Mouse (Mus musculus) hindbrain, embryonic 13.5 days (tissue): ENCODE measurements around the gene Chmp2b. TPM values are rescaled to one million over a fixed set of nuclear protein-coding genes. Genes with fewer than 3 reads are reported as not detected.

Experiments
- ATAC-seq: fragments of 200-750 bp; cut with Nextera tagmentation; 2 replicates; pipeline ENCODE4 v1.8.0; 2017; ENCODE audit warnings: moderate TSS enrichment; ENCODE audit not compliant: low FRiP score
- H3K27ac ChIP-seq: fragments of 300-500 bp; sonication (generic); 2 replicates; pipeline ENCODE4 v1.5.1; 2015; ENCODE audit warnings: inconsistent platforms, mild to moderate bottlenecking, moderate library complexity
- H3K27me3 ChIP-seq: fragments of 300-500 bp; sonication (generic); 2 replicates; pipeline ENCODE4 v1.6.1; 2015; ENCODE audit warnings: mild to moderate bottlenecking, inconsistent platforms
- H3K36me3 ChIP-seq: fragments of 300-500 bp; sonication (generic); 2 replicates; pipeline ENCODE4 v1.6.1; 2015; ENCODE audit warnings: mild to moderate bottlenecking, inconsistent platforms
- H3K4me1 ChIP-seq: fragments of 300-500 bp; sonication (generic); replicated peaks from 2 replicates; pipeline ENCODE4 v1.6.1; 2015; ENCODE audit warnings: inconsistent platforms
- H3K4me2 ChIP-seq: fragments of 300-500 bp; sonication (generic); 2 replicates; pipeline ENCODE4 v1.6.1; 2015; ENCODE audit warnings: inconsistent platforms, mild to moderate bottlenecking, moderate library complexity
- H3K4me3 ChIP-seq: fragments of 300-500 bp; sonication (generic); 2 replicates; pipeline ENCODE4 v1.5.1; 2015; ENCODE audit warnings: mild to moderate bottlenecking, inconsistent platforms
- H3K9ac ChIP-seq: fragments of 300-500 bp; sonication (generic); 2 replicates; pipeline ENCODE4 v1.6.1; 2015; ENCODE audit warnings: mild to moderate bottlenecking, inconsistent platforms
- H3K9me3 ChIP-seq: fragments of 300-500 bp; sonication (generic); 2 replicates; pipeline ENCODE4 v1.6.1; 2016; ENCODE audit warnings: inconsistent platforms
- WGBS: fragments of 180-500 bp; shearing (Covaris S2); methylation state at CpG from one replicate; pipeline ENCODE4 v1.1.7; 2015; 5-methylcytosine and 5-hydroxymethylcytosine counted together
- polyA plus RNA-seq: library from polyadenylated mRNA; unstranded; fragments of >200 nt; fragmentation: Nextera tagmentation; extraction: Ambion mirVana; gene quantifications from 2 replicates; pipeline ENCODE4 v1.2.1, GENCODE M21; 2015

The Chmp2b gene
- polyA plus RNA-seq, 1 experiment from 2014 or later = 169 TPM

- H3K27ac ChIP-seq = no peak overlapping the region
- no peaks in the 10 kb centered on the region for H3K27me3 ChIP-seq
- H3K4me2 ChIP-seq = peak overlapping the region; percentile 44
- ATAC-seq = no peak
- peak overlapping the region; percentile 23 for H3K4me3 ChIP-seq
- H3K36me3 ChIP-seq = no peaks in the 10 kb centered on the region
- no peak overlapping the region for H3K9ac ChIP-seq
- H3K4me1 ChIP-seq = peaks cover 13% of the 10 kb centered on the region
- H3K9me3 ChIP-seq = no peaks in the 10 kb centered on the region
- WGBS = 89% methylated on average over 2 of the region's 2 CpGs
These were observed 2.9 kb downstream of the Chmp2b start for GRCm38 (mm10) chr16:65559591-65559990.

- no peak for ATAC-seq
- 70% methylated on average over 5 of the region's 5 CpGs for WGBS
- no peak overlapping the region for H3K4me2 ChIP-seq
These were observed 5.2 kb downstream of the Chmp2b start for GRCm38 (mm10) chr16:65557369-65557768.

GRCm38 (mm10) chr16:65554267-65554666 lies 8.3 kb downstream of the Chmp2b start:
- ATAC-seq = no peak
- Histone ChIP-seq H3K4me1 (0 out of 2 replicates have a peak, but pooled peaks cover 5% of the 10 kb centered on the region), H3K36me3 (peaks cover 3% of the 10 kb centered on the region), H3K9me3 (no peaks in the 10 kb centered on the region), H3K9ac (no peak overlapping the region), H3K27ac (no peak overlapping the region), H3K27me3 (no peaks in the 10 kb centered on the region), H3K4me2 (no peak overlapping the region), H3K4me3 (no peak overlapping the region)
- WGBS = 87% methylated on average over 5 of the region's 5 CpGs

More at GRCm38 (mm10) chr16:65557369-65557768, 5.2 kb downstream of the Chmp2b start:
- H3K36me3 ChIP-seq = no peaks in the 10 kb centered on the region
- H3K4me1 ChIP-seq = peaks cover 13% of the 10 kb centered on the region
- no peak overlapping the region for H3K4me3 ChIP-seq
- H3K9ac ChIP-seq = no peak overlapping the region
- H3K9me3 ChIP-seq = no peaks in the 10 kb centered on the region
- no peaks in the 10 kb centered on the region for H3K27me3 ChIP-seq
- H3K27ac ChIP-seq = no peak overlapping the region

- WGBS = 71% methylated on average over 13 of the region's 13 CpGs
- Histone ChIP-seq H3K27ac (no peak overlapping the region), H3K4me2 (no peak overlapping the region), H3K9me3 (no peaks in the 10 kb centered on the region), H3K4me3 (no peak overlapping the region), H3K27me3 (no peaks in the 10 kb centered on the region), H3K9ac (no peak overlapping the region), H3K4me1 (0 out of 2 replicates have a peak, but pooled peaks cover 5% of the 10 kb centered on the region), H3K36me3 (peaks cover 3% of the 10 kb centered on the region)
- ATAC-seq = peak; percentile 52; the same call in 1 of the 2 replicates
These were observed 11.7 kb downstream of the Chmp2b start for GRCm38 (mm10) chr16:65550814-65551213.

GRCm38 (mm10) chr16:65548960-65549359 lies 13.6 kb downstream of the Chmp2b start:
- Histone ChIP-seq H3K27me3 (no peaks in the 10 kb centered on the region), H3K4me3 (no peak overlapping the region), H3K9ac (no peak overlapping the region), H3K36me3 (peaks cover 13% of the 10 kb centered on the region), H3K9me3 (no peaks in the 10 kb centered on the region), H3K4me1 (0 out of 2 replicates have a peak, but pooled peaks cover under 1% of the 10 kb centered on the region), H3K27ac (no peak overlapping the region), H3K4me2 (no peak overlapping the region)
- no peak for ATAC-seq
- WGBS = 89% methylated on average over 7 of the region's 7 CpGs

GRCm38 (mm10) chr16:65543676-65544293 lies 18.7 kb downstream of the Chmp2b start:
- H3K4me1 ChIP-seq = no peaks in the 10 kb centered on the region
- no peaks in the 10 kb centered on the region for H3K9me3 ChIP-seq
- peaks cover 27% of the 10 kb centered on the region for H3K36me3 ChIP-seq
- ATAC-seq = no peak
- H3K27me3 ChIP-seq = no peaks in the 10 kb centered on the region
- 89% methylated on average over 11 of the region's 11 CpGs for WGBS
- no peak overlapping the region for H3K4me3 ChIP-seq
- H3K27ac ChIP-seq = no peak overlapping the region
- no peak overlapping the region for H3K4me2 ChIP-seq
- H3K9ac ChIP-seq = no peak overlapping the region

- no peaks in the 10 kb centered on the region for H3K4me1 ChIP-seq
- ATAC-seq = no peak
- no peak overlapping the region for H3K27ac ChIP-seq
- H3K9me3 ChIP-seq = no peaks in the 10 kb centered on the region
- 32% methylated on average over 12 of the region's 12 CpGs for WGBS
- no peak overlapping the region for H3K4me2 ChIP-seq
- no peaks in the 10 kb centered on the region for H3K36me3 ChIP-seq
- no peak overlapping the region for H3K4me3 ChIP-seq
- H3K9ac ChIP-seq = no peak overlapping the region
- no peaks in the 10 kb centered on the region for H3K27me3 ChIP-seq
These were observed 29.1 kb downstream of the Chmp2b start for GRCm38 (mm10) chr16:65533315-65533999.

- H3K9me3 ChIP-seq = no peaks in the 10 kb centered on the region
- no peak overlapping the region for H3K4me3 ChIP-seq
- H3K27me3 ChIP-seq = no peaks in the 10 kb centered on the region
- no peak for ATAC-seq
- H3K36me3 ChIP-seq = no peaks in the 10 kb centered on the region
- H3K4me2 ChIP-seq = no peak overlapping the region
- no peak overlapping the region for H3K27ac ChIP-seq
- H3K4me1 ChIP-seq = no peaks in the 10 kb centered on the region
- WGBS = 77% methylated on average over 8 of the region's 8 CpGs
- no peak overlapping the region for H3K9ac ChIP-seq
These were observed 30.9 kb downstream of the Chmp2b start for GRCm38 (mm10) chr16:65531663-65532062.

GRCm38 (mm10) chr16:65529589-65529988 lies 32.9 kb downstream of the Chmp2b start:
- 9% methylated on average over 5 of the region's 5 CpGs for WGBS
- Histone ChIP-seq H3K4me3 (no peak overlapping the region), H3K9ac (no peak overlapping the region)

GRCm38 (mm10) chr16:65526695-65527094 lies 35.8 kb downstream of the Chmp2b start:
- ATAC-seq = no peak
- Histone ChIP-seq H3K27me3 (no peaks in the 10 kb centered on the region), H3K4me2 (no peak overlapping the region), H3K4me3 (no peak overlapping the region), H3K9ac (no peak overlapping the region), H3K4me1 (no peaks in the 10 kb centered on the region), H3K27ac (no peak overlapping the region), H3K9me3 (no peaks in the 10 kb centered on the region), H3K36me3 (no peaks in the 10 kb centered on the region)
- WGBS = 92% methylated on average over 5 of the region's 5 CpGs

More at GRCm38 (mm10) chr16:65529589-65529988, 32.9 kb downstream of the Chmp2b start:
- no peak overlapping the region for H3K27ac ChIP-seq
- no peak for ATAC-seq
- no peaks in the 10 kb centered on the region for H3K27me3 ChIP-seq
- H3K4me1 ChIP-seq = no peaks in the 10 kb centered on the region
- no peaks in the 10 kb centered on the region for H3K36me3 ChIP-seq
- H3K9me3 ChIP-seq = no peaks in the 10 kb centered on the region
- no peak overlapping the region for H3K4me2 ChIP-seq

- H3K36me3 ChIP-seq = no peaks in the 10 kb centered on the region
- no peaks in the 10 kb centered on the region for H3K9me3 ChIP-seq
- H3K27me3 ChIP-seq = no peaks in the 10 kb centered on the region
- ATAC-seq = no peak
- no peaks in the 10 kb centered on the region for H3K4me1 ChIP-seq
- no peak overlapping the region for H3K4me2 ChIP-seq
- H3K4me3 ChIP-seq = no peak overlapping the region
- no peak overlapping the region for H3K27ac ChIP-seq
- H3K9ac ChIP-seq = no peak overlapping the region
- 80% methylated on average over 2 of the region's 2 CpGs for WGBS
These were observed 36.5 kb downstream of the Chmp2b start for GRCm38 (mm10) chr16:65526004-65526403.

- no peaks in the 10 kb centered on the region for H3K27me3 ChIP-seq
- WGBS = 82% methylated on average over 6 of the region's 6 CpGs
These were observed 42.3 kb downstream of the Chmp2b start, which contains the start of gene Pou1f1 for GRCm38 (mm10) chr16:65520211-65520610. Gene Pou1f1, plus strand, starts transcription at chr16:65520511.

GRCm38 (mm10) chr16:65514223-65514622 lies 48.3 kb downstream of the Chmp2b start:
- no peak for ATAC-seq
- WGBS = 78% methylated on average over 7 of the region's 7 CpGs

More at GRCm38 (mm10) chr16:65520211-65520610, 42.3 kb downstream of the Chmp2b start, which contains the start of gene Pou1f1:
- H3K4me3 ChIP-seq = no peak within 1 kb of the TSS
- ATAC-seq = no peak
- no peak within 1 kb of the TSS for H3K27ac ChIP-seq
- no peaks in the 10 kb centered on the region for H3K4me1 ChIP-seq
- H3K9ac ChIP-seq = no peak within 1 kb of the TSS
- no peaks in the 10 kb centered on the region for H3K9me3 ChIP-seq
- H3K36me3 ChIP-seq = no peaks in the 10 kb centered on the region
- H3K4me2 ChIP-seq = no peak within 1 kb of the TSS

More at GRCm38 (mm10) chr16:65514223-65514622, 48.3 kb downstream of the Chmp2b start:
- H3K27me3 ChIP-seq = no peaks in the 10 kb centered on the region
- H3K9me3 ChIP-seq = no peaks in the 10 kb centered on the region
- no peak overlapping the region for H3K27ac ChIP-seq
- H3K4me2 ChIP-seq = no peak overlapping the region
- no peaks in the 10 kb centered on the region for H3K36me3 ChIP-seq
- no peaks in the 10 kb centered on the region for H3K4me1 ChIP-seq
- H3K4me3 ChIP-seq = no peak overlapping the region
- no peak overlapping the region for H3K9ac ChIP-seq
